Mouse (Mus musculus) MEL (cell line): ENCODE results near the gene Osbp. TPM values are rescaled to one million over a fixed set of nuclear protein-coding genes. Genes with fewer than 3 reads are reported as not detected.
A peak's percentile ranks its signal among the peaks of the same experiment; 100 is the strongest.

Experiments used
- DNase-seq: peaks from one replicate; pipeline ENCODE4 v3.0.0; 2011; ENCODE audit warnings: low read depth, low spot score
- H3K27ac ChIP-seq: 2 replicates; pipeline ENCODE4 v1.5.1; 2012; ENCODE audit warnings: low read depth, mild to moderate bottlenecking, control low read depth, low read length, moderate library complexity; ENCODE audit not compliant: control insufficient read depth
- H3K27me3 ChIP-seq, 2 experiments: fragments of 150-350 bp in 1 of 2; sonication (generic) in 1 of 2; 2 replicates each; pipeline ENCODE4 v1.6.1; 2012; ENCODE audit warnings: low read length in 2 of 2, mild to moderate bottlenecking in 2 of 2, improper control_type of control experiment in 1 of 2, moderate library complexity in 1 of 2; ENCODE audit not compliant: insufficient read depth in 2 of 2, control insufficient read depth in 1 of 2
- H3K36me3 ChIP-seq, 2 experiments: 2 replicates each; pipeline ENCODE4 v1.6.1; 2012 to 2014; ENCODE audit warnings: low read length in 2 of 2, improper control_type of control experiment in 1 of 2, inconsistent platforms in 1 of 2, mild to moderate bottlenecking in 1 of 2; ENCODE audit not compliant: insufficient read depth in 2 of 2, control insufficient read depth in 1 of 2
- H3K4me1 ChIP-seq, 2 experiments: fragments of 150-350 bp in 1 of 2; sonication (generic) in 1 of 2; 2 replicates each; pipeline ENCODE4 v1.6.1; 2012; ENCODE audit warnings: low read length in 2 of 2, improper control_type of control experiment in 1 of 2, mild to moderate bottlenecking in 1 of 2; ENCODE audit not compliant: insufficient read depth in 2 of 2, control insufficient read depth in 1 of 2
- H3K4me3 ChIP-seq, 2 experiments: fragments of 150-350 bp in 1 of 2; sonication (generic) in 1 of 2; 2 replicates each; pipeline ENCODE4 v1.5.1; 2012; ENCODE audit warnings: low read depth in 2 of 2, low read length in 2 of 2, mild to moderate bottlenecking in 2 of 2, moderate library complexity in 2 of 2, control low read depth in 1 of 2, improper control_type of control experiment in 1 of 2; ENCODE audit not compliant: control insufficient read depth in 1 of 2, insufficient read depth in 1 of 2
- H3K79me2 ChIP-seq: 2 replicates; pipeline ENCODE4 v1.6.1; 2012; ENCODE audit warnings: mild to moderate bottlenecking, low read length, moderate library complexity; ENCODE audit not compliant: control insufficient read depth, poor library complexity, insufficient read depth
- H3K9ac ChIP-seq: 2 replicates; pipeline ENCODE4 v1.6.1; 2012; ENCODE audit warnings: low read depth, mild to moderate bottlenecking, control low read depth, low read length, moderate library complexity; ENCODE audit not compliant: control insufficient read depth, poor library complexity, severe bottlenecking
- H3K9me3 ChIP-seq: fragments of 150-350 bp; sonication (generic); replicated peaks from 2 replicates; pipeline ENCODE4 v1.6.1; 2012; ENCODE audit warnings: mild to moderate bottlenecking, low read length, improper control_type of control experiment, moderate library complexity; ENCODE audit not compliant: insufficient read depth
- CHD2 ChIP-seq: IDR thresholded peaks from 2 replicates; pipeline ENCODE4 v1.6.1; 2011; ENCODE audit warnings: low read length, improper control_type of control experiment
- CTCF ChIP-seq, 3 experiments: IDR thresholded peaks in 2 of 3; conservative IDR thresholded peaks in 1 of 3; 2 replicates each; pipeline ENCODE4 v1.5.1; 2011 to 2012; ENCODE audit warnings: low read length in 3 of 3, low read depth in 2 of 3, mild to moderate bottlenecking in 2 of 3, improper control_type of control experiment in 1 of 3, inconsistent platforms in 1 of 3, mixed read lengths in 1 of 3, moderate library complexity in 1 of 3; ENCODE audit not compliant: control insufficient read depth in 1 of 3, insufficient read depth in 1 of 3, poor library complexity in 1 of 3, severe bottlenecking in 1 of 3
- GABPA ChIP-seq: IDR thresholded peaks from 2 replicates; pipeline ENCODE4 v1.6.1; 2012; ENCODE audit warnings: low read depth, mild to moderate bottlenecking, inconsistent platforms, low read length, improper control_type of control experiment, moderate library complexity
- GATA1 ChIP-seq: IDR thresholded peaks from 2 replicates; pipeline ENCODE4 v1.6.1; 2011; ENCODE audit warnings: low read depth, low read length, improper control_type of control experiment
- HCFC1 ChIP-seq: IDR thresholded peaks from 2 replicates; pipeline ENCODE4 v1.6.1; 2012; ENCODE audit warnings: low read depth, mild to moderate bottlenecking, inconsistent platforms, low read length, improper control_type of control experiment, moderate library complexity
- MAX ChIP-seq: IDR thresholded peaks from 2 replicates; pipeline ENCODE4 v1.6.1; 2011; ENCODE audit warnings: low read length, improper control_type of control experiment
- MYB ChIP-seq: IDR thresholded peaks from 2 replicates; pipeline ENCODE4 v1.6.1; 2011; ENCODE audit warnings: mild to moderate bottlenecking, low read depth, low read length, improper control_type of control experiment
- MYC ChIP-seq: IDR thresholded peaks from 2 replicates; pipeline ENCODE4 v1.6.1; 2011; ENCODE audit warnings: low read depth, mild to moderate bottlenecking, low read length, improper control_type of control experiment, moderate library complexity
- NELFE ChIP-seq: IDR thresholded peaks from 2 replicates; pipeline ENCODE4 v1.6.1; 2011; ENCODE audit warnings: low read depth, low read length, improper control_type of control experiment
- NRF1 ChIP-seq: IDR thresholded peaks from 2 replicates; pipeline ENCODE4 v1.6.1; 2014; ENCODE audit warnings: low read depth, mild to moderate bottlenecking, inconsistent platforms, low read length, improper control_type of control experiment, moderate library complexity; ENCODE audit not compliant: poor library complexity, insufficient read depth, severe bottlenecking
- POLR2A ChIP-seq, 2 experiments: IDR thresholded peaks; 2 replicates each; pipeline ENCODE4 v1.6.1; 2011 to 2012; ENCODE audit warnings: low read length in 2 of 2, mild to moderate bottlenecking in 2 of 2, control low read depth in 1 of 2, improper control_type of control experiment in 1 of 2, low read depth in 1 of 2, moderate library complexity in 1 of 2; ENCODE audit not compliant: control insufficient read depth in 1 of 2, insufficient read depth in 1 of 2, poor library complexity in 1 of 2
- POLR2AphosphoS2 ChIP-seq: IDR thresholded peaks from 2 replicates; pipeline ENCODE4 v1.6.1; 2011; ENCODE audit warnings: low read length, improper control_type of control experiment
- POLR2AphosphoS5 ChIP-seq: IDR thresholded peaks from 2 replicates; pipeline ENCODE4 v1.6.1; 2012; ENCODE audit warnings: low read depth, borderline replicate concordance, mild to moderate bottlenecking, inconsistent platforms, low read length, moderate library complexity, mixed read lengths
- TAL1 ChIP-seq: IDR thresholded peaks from 2 replicates; pipeline ENCODE4 v1.6.1; 2012; ENCODE audit warnings: mild to moderate bottlenecking, inconsistent platforms, low read length, moderate library complexity, mixed read lengths
- TBP ChIP-seq: IDR thresholded peaks from 2 replicates; pipeline ENCODE4 v1.8.0; 2011; ENCODE audit warnings: low read depth, low read length, improper control_type of control experiment
- TCF12 ChIP-seq: IDR thresholded peaks from 2 replicates; pipeline ENCODE4 v1.6.1; 2014; ENCODE audit warnings: low read depth, mild to moderate bottlenecking, inconsistent platforms, low read length, improper control_type of control experiment, moderate library complexity
- UBTF ChIP-seq: IDR thresholded peaks from 2 replicates; pipeline ENCODE4 v1.6.1; 2012; ENCODE audit warnings: low read depth, mild to moderate bottlenecking, inconsistent platforms, low read length, improper control_type of control experiment, moderate library complexity, borderline replicate concordance; ENCODE audit not compliant: insufficient read depth
- USF2 ChIP-seq, 2 experiments: IDR thresholded peaks; 2 replicates each; pipeline ENCODE4 v1.6.1; 2011 to 2012; ENCODE audit warnings: improper control_type of control experiment in 2 of 2, low read length in 2 of 2, borderline replicate concordance in 1 of 2, inconsistent platforms in 1 of 2, low read depth in 1 of 2, mild to moderate bottlenecking in 1 of 2; ENCODE audit not compliant: insufficient read depth in 1 of 2
- ZC3H11A ChIP-seq: IDR thresholded peaks from 2 replicates; pipeline ENCODE4 v1.6.1; 2012; ENCODE audit warnings: low read depth, mild to moderate bottlenecking, inconsistent platforms, low read length, improper control_type of control experiment
- ZKSCAN1 ChIP-seq: IDR thresholded peaks from 2 replicates; pipeline ENCODE4 v1.6.1; 2012; ENCODE audit warnings: low read depth, mild to moderate bottlenecking, inconsistent platforms, low read length, improper control_type of control experiment, moderate library complexity
- ZNF384 ChIP-seq: IDR thresholded peaks from 2 replicates; pipeline ENCODE4 v1.6.1; 2012; ENCODE audit warnings: low read depth, mild to moderate bottlenecking, inconsistent platforms, low read length, improper control_type of control experiment
- polyA plus RNA-seq, 2 experiments: library from polyadenylated mRNA; stranded (reverse) in 1 of 2; unstranded in 1 of 2; fragments of >175 nt in 1 of 2; fragments of >200 nt in 1 of 2; gene quantifications; 2 replicates each; pipeline versions ENCODE4 v1.2.1 to v1.2.4; 2012; ENCODE audit warnings: low replicate concordance in 2 of 2, low read depth in 1 of 2; ENCODE audit not compliant: insufficient read length in 2 of 2, insufficient read depth in 1 of 2, missing spikeins in 1 of 2
- total RNA-seq: library from RNA; depleted of rRNA; stranded (reverse); fragments of 300-350 nt; gene quantifications from 2 replicates; pipeline ENCODE4 v1.2.3, GENCODE M21; 2012

The Osbp gene
- total and polyA plus RNA-seq, 3 experiments: 16.5 to 64.6 (median 38.8) TPM

DNA sequence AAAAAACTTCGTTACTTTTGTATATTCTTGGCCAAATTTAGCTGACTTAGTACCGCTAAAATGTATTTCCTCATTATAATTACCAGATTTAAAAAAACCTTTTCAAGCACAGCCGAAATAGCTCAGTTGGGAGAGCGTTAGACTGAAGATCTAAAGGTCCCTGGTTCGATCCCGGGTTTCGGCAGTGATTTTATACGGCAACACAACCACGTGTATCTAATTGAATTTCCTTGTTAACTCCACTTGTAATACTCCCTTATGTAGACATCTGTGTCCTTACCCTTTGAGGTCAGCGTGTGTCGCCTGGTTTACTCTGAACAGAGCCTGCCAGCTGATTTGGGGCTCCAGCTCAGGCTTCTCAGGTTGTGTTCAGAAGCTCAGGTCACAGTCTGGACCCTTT lies 36.4 kb downstream of the Osbp start:
- TF ChIP-seq TAL1 (no peak), TBP (peak; percentile 99), ZKSCAN1 (no peak), CTCF (IDR thresholded peaks at IDR 0.05 in 2 of 3, conservative IDR thresholded peaks at IDR 0.05 in 1 of 3; ENCODE audit: control insufficient read depth in 1 of 3, insufficient read depth in 1 of 3, low read depth in 2 of 3, low read length in 3 of 3, poor library complexity in 1 of 3, severe bottlenecking in 1 of 3) (no peak), POLR2AphosphoS5 (no peak)
- DNase-seq: peak; percentile 94
- H3K9ac ChIP-seq: peak overlapping the region; percentile 57
- H3K9me3 ChIP-seq: no peaks in the 10 kb centered on the region
- peaks cover 0 to 8% of the 10 kb centered on the region in 2 experiments; a peak in 2 of 4 replicates for H3K4me1 ChIP-seq
- H3K4me3 ChIP-seq: peak overlapping the region; percentile 43 to 67
- H3K27me3 ChIP-seq: no peaks in the 10 kb centered on the region
- H3K36me3 ChIP-seq: peaks cover 0 to 3% of the 10 kb centered on the region in 2 experiments; a peak in 2 of 4 replicates
- peak overlapping the region; percentile 74; the same call in 1 of the 2 replicates for H3K27ac ChIP-seq
- no peaks in the 10 kb centered on the region; the same call in 1 of the 2 replicates for H3K79me2 ChIP-seq

- Histone ChIP-seq H3K9me3 (no peaks in the 10 kb centered on the region), H3K79me2 (no peaks in the 10 kb centered on the region; the same call in 1 of the 2 replicates), H3K27ac (peak overlapping the region; percentile 74)
- no peak for TF ChIP-seq CHD2
- TF ChIP-seq UBTF: no peak
- TF ChIP-seq POLR2AphosphoS2: no peak
- no peak for TF ChIP-seq POLR2A (IDR thresholded peaks at IDR 0.05; ENCODE audit: control insufficient read depth in 1 of 2, insufficient read depth in 1 of 2, low read depth in 1 of 2, low read length in 2 of 2, poor library complexity in 1 of 2)
- TF ChIP-seq HCFC1: no peak
- no peak for TF ChIP-seq MYC
- no peak for TF ChIP-seq ZNF384
- TF ChIP-seq ZC3H11A: no peak
- no peak for TF ChIP-seq CTCF (IDR thresholded peaks at IDR 0.05 in 2 of 3, conservative IDR thresholded peaks at IDR 0.05 in 1 of 3; ENCODE audit: control insufficient read depth in 1 of 3, insufficient read depth in 1 of 3, low read depth in 2 of 3, low read length in 3 of 3, poor library complexity in 1 of 3, severe bottlenecking in 1 of 3)
- no peak for TF ChIP-seq GATA1
- TF ChIP-seq MAX: no peak
- no peak for TF ChIP-seq TAL1
- no peak for TF ChIP-seq GABPA
- no peak for TF ChIP-seq TBP
- no peak for TF ChIP-seq NRF1
- no peak for TF ChIP-seq USF2 (IDR thresholded peaks at IDR 0.05; ENCODE audit: borderline replicate concordance in 1 of 2, insufficient read depth in 1 of 2, low read depth in 1 of 2, low read length in 2 of 2)
- no peak for TF ChIP-seq TCF12
- TF ChIP-seq NELFE: no peak
- no peak for TF ChIP-seq MYB
- no peak for TF ChIP-seq ZKSCAN1
- TF ChIP-seq, all 39 proteins: peak for 0
- peak; percentile 71 for DNase-seq
- no peaks in the 10 kb centered on the region for H3K27me3 ChIP-seq
- H3K4me3 ChIP-seq: peak overlapping the region; percentile 43 to 67
- peaks cover 0 to 8% of the 10 kb centered on the region in 2 experiments; a peak in 2 of 4 replicates for H3K4me1 ChIP-seq
- H3K9ac ChIP-seq: peak overlapping the region; percentile 57
- peaks cover 0 to 3% of the 10 kb centered on the region in 2 experiments; a peak in 2 of 4 replicates for H3K36me3 ChIP-seq
Observed at GRCm38 (mm10) chr19:12002791-12003190, 37.0 kb downstream of the Osbp start.
